Mouse (Mus musculus) v-Abl transformed pro-B cells (cell line): ENCODE results near the gene Acsbg2.

ENCODE experiments used
- in situ Hi-C, 2 experiments: fragments of 400-800 bp; cut with MboI; formaldehyde crosslinking; loops; one replicate each; pipeline ENCODE4 v1.15.1; 2025; ENCODE audit not compliant: unreplicated experiment in 2 of 2

Acsbg2 gene

DNA sequence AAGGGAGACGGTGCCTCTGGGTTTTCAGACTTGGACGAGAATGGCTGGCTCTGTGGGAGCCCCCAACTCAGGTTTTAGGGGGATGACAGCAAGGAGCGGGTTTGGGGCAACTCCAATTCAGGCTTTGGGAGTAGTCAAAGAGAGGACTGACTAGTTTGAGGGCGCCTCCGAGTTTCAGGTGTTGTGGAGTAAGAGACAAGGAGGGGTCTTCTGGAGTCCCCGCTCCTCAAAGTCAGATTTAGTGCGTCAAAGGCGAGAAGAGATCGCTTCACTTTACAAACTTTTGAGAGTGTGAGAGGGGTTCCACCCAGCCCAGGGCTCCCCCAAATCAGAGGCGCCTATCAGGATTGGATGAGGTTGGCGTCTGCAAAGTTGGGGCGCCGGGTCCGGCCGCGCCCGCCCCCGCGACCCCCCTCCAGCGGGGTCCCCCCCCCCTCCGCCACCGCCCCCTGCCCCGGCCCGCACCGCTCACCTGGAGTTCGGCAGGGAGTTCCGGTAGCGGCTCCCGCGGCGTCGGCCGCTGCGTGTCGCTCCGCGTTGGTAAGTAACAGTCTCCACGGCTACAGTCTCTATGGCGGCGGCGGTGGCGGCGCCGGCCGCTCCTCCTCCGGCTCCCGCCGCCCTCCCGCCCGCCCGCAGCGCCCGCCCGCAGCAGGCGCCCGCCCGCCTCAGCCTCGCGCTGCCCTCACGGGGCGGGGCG lies 43.7 kb downstream of the Acsbg2 start, which contains the start of gene Rfx2:
Gene Rfx2, minus strand, starts transcription at position 603 of the 700 bp plus-strand sequence.
- in situ Hi-C loops: loop anchor here (10.0 kb wide), 1 partner anchor 234 kb away; no protein-coding TSS in a partner anchor

DNA sequence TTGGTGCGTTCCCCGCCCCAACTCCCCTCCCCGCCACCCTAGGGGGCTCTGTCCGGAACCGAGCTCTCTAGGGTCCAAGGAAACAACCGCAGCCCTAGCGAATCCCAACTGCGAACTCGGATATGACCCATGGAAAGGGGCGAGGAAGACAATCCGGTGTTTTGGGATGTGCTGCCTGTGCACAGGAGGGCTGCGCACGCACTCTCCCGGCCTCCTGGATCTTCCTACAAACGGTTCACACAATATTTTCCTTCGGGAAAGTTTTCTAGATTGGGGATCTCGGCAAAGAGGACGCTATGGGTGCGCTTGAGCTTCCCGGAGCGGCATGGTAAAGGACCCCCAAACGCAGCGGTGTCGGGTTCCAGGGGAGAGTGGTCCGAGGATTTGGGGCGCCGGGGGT lies 44.5 kb downstream of the Acsbg2 start:
- in situ Hi-C loops: loop anchor here (10.0 kb wide), 1 partner anchor 235 kb away; no protein-coding TSS in a partner anchor

DNA sequence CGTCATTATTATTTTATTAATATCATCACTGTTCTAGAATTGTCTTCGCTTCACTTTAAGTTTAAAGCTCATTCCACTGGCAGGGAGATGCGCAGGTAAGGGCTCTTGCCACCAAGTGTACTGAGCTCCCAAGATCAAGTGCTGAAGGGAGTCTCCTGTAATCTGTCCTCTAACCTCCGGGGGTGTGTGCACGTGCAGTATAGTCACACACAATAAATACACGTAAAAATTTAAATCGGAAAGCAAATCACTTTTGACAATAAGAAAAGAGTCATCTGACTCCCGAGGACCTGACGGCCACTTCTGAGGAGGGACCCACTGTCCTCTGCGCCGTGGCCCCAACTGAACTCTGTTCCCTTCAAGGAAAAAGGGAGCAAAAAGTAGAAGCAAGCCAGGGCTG lies 45.1 kb downstream of the Acsbg2 start:
- in situ Hi-C loops: no loop called here

DNA sequence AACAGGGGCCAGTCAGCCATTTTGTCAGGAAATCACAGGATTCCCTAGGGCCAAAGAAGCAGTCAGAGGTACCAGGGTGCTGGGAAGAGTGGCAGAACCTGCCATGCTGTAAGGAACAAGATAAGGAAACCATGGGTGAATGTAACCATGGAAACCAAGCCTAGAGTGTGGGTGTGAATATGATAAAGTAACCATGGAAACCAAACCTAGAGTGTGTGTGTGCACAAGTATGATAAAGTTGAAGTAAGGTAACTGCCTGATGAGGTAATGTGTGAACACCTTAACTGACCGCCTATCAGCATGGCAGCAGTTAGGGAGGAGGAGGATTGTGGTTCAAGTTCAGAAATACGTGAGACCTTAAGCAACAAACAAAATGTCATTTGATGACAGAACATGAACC lies 47.5 kb downstream of the Acsbg2 start:
- in situ Hi-C loops: no loop called here

DNA sequence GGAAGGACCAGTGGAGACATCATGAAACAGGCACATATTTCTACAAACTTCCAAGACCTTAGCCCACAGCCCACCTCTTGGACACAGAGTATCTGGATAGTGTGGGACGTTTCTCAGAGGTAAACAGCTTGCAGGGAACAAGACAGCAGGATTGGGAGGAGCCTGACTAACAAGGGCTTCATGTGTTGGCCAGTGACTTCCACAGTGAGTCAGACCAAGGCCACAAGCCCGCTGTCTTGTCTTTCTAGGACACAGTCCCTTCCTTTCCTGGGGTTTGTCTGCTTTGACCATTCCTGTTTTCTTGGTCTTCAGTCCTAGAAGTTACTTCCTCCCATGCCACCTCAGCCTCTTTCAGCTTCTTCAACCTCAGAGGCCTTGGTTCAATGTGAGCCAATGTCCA lies 50.9 kb downstream of the Acsbg2 start:
- in situ Hi-C loops: loop anchor here in 1 of 2 experiments (25.0 kb wide), 1 partner anchor 514 kb away; no protein-coding TSS in a partner anchor

DNA sequence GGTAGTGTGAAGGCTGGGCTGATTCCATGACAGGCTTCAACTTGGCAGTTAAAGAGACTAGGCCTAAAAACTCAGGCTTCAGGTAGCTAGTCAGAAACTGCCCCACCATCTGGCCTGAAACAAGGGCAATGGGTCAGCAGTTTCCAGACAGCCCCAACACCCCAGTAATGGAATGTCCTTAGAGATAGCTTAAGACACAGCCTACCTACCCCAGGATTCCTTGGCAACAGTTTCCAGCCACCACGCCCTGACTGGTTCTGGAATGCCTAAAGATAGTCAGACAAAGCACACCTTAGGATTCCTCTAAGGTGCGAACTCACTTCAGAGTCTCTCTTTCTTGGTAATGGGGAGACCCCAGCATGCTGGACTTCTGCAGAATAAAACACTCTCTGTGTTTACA lies 51.9 kb downstream of the Acsbg2 start:
- in situ Hi-C loops: loop anchor here in 1 of 2 experiments (25.0 kb wide), 1 partner anchor 515 kb away; no protein-coding TSS in a partner anchor

DNA sequence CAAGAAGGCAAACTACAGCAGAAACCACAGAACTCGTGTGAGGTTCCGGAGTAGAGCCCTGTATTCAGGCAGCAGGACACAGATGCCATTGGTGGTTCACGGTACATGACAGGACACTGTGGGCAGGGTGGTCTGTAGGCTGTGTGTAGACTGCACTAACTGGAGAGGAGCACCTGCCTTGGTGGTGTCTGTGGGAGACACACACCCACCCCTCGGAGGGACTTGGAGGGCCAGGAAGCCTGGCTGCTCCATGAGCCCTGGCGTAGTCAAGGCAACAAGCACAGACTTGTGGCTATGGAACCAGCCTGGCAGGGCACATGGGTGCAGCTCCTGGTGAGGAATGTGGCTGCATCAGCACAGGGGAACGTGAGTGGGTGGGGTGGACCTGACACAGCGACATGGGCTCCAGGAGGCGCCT lies 54.5 kb downstream of the Acsbg2 start:
- in situ Hi-C loops: loop anchor here (10.0 to 25.0 kb wide), 2 partner anchors 515 to 518 kb away; no protein-coding TSS in a partner anchor

DNA sequence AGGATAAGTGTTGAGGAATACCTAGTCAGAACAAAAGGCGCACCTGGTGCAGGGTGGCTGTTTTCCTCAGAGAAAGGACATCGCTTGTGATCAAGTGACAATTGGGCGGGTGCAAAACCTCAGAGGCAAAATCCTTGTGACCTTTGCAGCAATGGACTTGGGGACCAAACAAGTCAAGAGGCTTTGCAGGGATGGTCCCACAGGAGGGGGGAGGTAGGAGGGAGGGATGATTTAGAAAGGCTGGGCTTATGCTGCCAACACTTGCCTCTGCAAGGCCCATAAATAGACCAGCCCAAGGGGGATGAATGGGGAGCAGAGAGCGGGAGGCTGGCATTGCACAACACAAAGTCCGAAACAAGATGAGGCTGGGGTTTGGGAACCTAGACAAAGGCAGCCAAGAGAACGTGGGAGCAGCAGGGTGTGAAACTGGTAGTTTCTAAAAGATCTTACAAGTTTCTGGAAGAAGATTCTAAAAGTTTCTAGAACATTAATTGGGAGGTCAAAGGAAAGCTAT lies 55.2 kb downstream of the Acsbg2 start:
- in situ Hi-C loops: loop anchor here (10.0 to 25.0 kb wide), 2 partner anchors 516 to 518 kb away; no protein-coding TSS in a partner anchor

DNA sequence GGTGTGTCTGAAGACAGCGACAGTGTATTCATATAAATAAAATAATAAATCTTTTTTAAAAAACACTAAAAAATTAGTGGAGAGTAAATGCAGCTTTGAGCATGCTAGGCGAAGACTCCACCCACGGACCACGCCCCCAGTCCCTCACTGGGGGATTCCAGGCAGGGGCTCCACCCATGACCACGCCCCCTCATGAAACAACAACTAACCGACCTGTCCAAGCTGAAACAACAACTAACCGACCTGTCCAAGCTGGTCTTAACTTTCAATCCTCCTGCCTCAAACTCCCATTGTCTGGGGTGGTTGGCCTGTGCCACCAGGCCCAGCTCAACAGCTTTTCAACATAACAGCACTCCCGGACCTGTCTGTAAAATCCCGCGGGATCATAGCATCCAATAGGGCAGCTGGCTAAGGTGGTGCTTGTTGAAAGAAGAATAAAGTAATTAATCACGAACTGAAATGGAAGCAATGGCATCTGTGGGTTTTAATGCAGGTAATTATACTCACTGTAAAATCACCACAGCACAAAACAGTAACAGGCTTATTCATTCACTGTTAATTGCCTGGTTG lies 56.1 kb downstream of the Acsbg2 start:
- in situ Hi-C loops: loop anchor here (10.0 to 25.0 kb wide), 2 partner anchors 517 to 519 kb away; no protein-coding TSS in a partner anchor

DNA sequence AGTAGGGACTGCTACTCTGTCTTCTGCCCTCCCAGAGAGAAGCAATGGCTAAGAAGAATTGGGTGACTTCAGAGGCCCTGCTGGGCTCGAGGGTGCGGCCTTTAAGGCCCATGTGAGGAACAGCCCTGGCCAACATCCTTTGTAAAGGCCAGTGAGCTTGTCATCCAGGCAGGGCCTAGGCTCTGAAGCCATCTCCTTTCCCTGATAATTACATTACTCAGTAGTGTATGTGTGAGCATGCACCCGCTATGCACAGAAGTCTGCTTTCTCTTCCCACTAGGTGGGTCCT lies 59.2 kb downstream of the Acsbg2 start:
- in situ Hi-C loops: loop anchor here (10.0 to 25.0 kb wide), 2 partner anchors 520 to 522 kb away; no protein-coding TSS in a partner anchor

DNA sequence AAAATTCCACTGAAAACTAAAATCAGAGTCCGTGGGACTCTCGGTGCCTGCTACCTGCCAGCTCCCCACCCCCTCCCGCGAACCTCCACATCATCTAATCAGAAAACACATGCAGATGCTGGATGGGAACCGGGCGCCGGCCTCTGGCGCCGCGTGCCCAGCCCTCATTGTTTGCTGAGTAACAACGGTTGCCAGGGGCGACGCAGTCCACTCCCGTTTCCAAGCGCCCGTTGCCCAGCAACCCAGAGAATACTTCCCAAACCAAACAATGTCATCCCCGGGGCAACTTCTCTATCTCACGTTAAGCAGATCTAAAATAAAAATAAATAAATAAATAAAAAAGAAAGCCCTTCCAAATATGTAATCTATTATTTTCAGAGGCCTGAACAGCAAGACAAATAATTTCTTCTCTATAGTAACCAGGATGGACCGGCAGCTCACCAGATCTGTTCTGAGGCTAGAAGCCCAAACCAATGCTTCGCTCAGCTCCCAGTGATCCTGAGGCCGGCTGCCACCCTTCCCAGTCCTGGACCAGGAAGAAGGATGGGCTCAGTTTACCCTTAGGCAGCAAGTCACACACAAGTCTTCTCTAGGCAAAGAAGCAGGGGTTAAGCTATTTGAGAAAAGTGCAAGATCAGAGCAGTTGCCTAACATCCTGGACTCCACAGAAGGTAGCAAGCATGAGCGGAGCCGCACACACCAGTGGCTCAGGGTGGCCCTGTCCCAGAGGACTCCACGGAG lies 59.8 kb downstream of the Acsbg2 start:
- in situ Hi-C loops: loop anchor here (10.0 to 25.0 kb wide), 2 partner anchors 520 to 523 kb away; no protein-coding TSS in a partner anchor

DNA sequence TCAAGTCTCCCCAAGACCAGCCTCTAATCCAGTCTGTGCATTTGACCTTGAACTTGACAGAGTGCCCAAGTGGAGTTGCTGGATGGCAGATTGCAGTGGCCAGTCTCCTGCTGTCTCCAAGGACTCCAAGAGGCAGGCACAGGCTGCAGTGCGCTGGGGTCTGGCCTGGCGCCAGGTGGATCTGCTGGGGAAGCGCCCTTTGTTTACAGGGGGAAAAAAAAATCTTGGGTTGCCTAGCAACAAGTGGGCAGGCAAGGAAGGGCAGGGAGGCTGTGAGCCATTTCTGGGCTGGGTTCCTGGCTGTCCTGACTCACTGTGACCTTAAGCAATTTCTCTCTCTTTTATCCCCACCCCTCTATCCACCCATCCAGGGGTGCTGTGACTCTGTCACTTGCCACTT lies 64.0 kb downstream of the Acsbg2 start:
- in situ Hi-C loops: loop anchor here (10.0 to 25.0 kb wide), 2 partner anchors 525 to 527 kb away; no protein-coding TSS in a partner anchor

DNA sequence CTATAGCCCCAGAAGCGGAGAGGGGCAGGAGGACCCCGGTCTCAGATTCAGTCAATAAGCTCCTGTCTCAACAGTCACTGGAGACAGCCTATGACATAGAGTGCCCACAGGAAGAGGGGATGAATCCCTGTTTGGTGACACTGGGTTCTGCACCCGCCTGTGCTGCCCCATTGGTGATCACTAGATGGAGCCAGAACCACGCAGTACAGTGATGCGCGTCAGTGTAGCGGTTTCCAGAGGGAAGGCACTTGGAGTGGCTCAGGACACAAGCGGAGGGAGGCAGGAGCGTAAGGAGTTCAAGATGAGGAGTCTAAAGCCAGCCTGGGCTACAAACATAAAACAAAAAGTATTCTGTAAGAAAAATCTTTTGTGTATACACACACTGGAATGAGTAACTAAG lies 65.7 kb downstream of the Acsbg2 start:
- in situ Hi-C loops: loop anchor here (5.0 to 25.0 kb wide), 4 partner anchors 49 to 529 kb away; no protein-coding TSS in a partner anchor

DNA sequence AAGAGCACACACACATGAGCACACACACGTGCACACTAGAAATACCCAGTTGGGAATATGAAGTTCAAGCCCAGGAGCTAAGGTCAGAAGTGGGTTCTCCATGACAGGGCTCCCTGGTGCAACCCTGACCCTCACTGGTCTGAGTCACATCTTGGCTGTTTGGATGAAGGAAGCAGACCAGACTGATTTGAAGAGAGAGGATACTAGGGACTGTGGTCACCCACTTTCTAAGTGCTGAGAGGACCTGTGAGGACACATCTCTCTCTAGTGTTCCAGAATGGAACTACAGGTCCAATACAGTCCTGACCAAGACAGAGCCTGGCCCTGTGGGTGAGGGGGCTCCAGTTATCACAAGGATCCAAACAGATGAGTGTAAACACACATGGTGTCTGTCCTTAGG lies 68.5 kb downstream of the Acsbg2 start:
- in situ Hi-C loops: loop anchor here (5.0 to 25.0 kb wide), 4 partner anchors 52 to 532 kb away; no protein-coding TSS in a partner anchor

DNA sequence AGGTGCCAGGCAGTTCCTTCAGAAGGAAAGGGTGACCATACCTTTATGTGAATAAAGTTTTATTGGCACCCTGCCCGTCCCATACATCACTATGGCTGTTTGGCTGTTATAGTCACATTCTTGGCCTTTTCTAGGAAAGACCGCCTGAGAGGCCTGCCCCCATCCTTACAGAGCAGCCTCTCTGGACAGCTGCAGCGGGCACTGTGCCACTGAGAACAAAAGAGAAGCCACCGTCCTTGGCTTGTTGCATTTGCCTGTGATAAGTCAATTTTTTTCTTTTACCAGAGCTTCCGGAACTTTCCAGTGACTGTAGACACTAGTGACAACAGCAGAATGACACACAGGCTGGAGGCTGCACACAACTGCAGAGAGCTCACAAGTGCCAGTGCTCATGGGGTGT lies 69.3 kb downstream of the Acsbg2 start:
- in situ Hi-C loops: loop anchor here (5.0 to 25.0 kb wide), 4 partner anchors 52 to 532 kb away; no protein-coding TSS in a partner anchor

DNA sequence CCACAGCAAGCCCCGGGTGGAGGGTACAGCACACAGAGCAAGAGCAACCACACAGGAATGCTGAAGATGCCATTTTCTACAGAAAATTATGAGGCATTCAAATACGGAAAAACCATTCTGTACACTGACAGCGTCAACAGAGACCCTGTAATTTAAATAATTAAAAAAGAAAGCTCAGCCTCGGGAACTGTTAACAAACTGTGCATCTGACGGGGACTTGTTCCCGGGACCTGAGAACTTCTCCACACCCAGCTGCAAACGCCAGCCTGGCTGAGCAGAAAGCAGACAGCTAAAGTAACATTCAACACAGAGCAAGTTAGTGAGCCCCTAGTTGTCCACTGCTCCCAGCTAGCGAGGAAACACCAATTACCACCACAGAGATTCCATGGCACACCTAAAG lies 72.2 kb downstream of the Acsbg2 start:
- in situ Hi-C loops: loop anchor here (10.0 to 25.0 kb wide), 2 partner anchors 363 to 535 kb away; no protein-coding TSS in a partner anchor

DNA sequence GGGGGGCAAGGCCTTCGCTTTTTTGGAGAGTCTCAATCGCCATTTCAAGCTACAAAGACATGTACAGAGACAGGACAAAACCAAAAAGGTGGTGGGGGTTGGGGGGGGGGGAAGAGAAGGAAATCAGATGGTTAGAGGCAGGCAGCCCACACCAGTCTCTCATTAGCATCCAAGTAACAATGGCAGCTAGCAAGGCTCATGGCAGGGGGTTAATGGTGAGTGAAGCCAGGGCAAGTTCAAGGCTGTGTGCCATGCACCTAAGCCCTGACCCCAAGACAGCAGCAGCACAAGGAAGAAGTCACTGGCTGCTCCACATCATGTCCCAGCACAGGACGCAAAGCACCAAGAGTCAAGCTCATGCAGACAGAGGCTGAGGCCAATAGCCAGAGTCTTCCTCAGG lies 75.0 kb downstream of the Acsbg2 start:
- in situ Hi-C loops: no loop called here

DNA sequence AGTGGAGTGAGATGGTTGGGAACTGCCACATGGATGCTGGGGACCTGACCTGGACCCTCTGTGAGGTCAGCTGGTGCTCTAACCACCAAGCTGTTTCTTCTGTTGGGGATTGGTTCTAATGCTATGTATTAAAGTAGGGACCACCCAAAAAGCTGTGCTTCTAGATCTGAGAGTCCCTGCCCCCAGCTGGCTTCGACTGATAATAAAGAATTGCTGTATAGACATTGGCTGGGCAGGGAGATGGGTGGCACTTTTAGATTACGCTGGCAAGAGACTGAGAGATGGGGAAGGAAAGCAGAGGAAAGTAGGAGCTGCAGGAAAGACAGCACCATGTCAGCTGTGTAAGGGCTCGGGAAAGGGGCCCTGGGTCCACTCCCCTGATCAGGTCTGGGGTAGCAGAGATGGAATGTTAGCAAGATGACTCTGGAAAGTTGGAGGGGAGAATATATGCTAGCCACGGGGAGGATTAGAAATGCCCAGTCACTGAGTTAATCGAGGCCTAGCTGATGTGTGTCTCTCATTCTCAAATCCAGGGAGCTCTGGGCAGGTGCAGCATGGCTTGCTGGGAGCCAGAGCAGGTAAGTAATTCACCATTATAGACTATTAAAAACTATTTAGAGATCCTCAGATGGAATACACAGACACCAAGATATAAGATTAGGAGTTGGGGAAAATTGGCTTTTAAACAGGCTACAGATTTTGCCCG lies 80.5 kb downstream of the Acsbg2 start:
- in situ Hi-C loops: no loop called here
